Mouse (Mus musculus) lung, postnatal 36 days (tissue): Measurements from ENCODE around the gene Ttc7b.

Experiments
- DNase-seq: peaks from one replicate; pipeline ENCODE4 v3.0.0; 2022; ENCODE audit warnings: mixed read lengths

Ttc7b gene

GRCm38 (mm10) chr12:100483054-100483453 lies 37.6 kb downstream of the Ttc7b start:
- no peak for DNase-seq

DNA sequence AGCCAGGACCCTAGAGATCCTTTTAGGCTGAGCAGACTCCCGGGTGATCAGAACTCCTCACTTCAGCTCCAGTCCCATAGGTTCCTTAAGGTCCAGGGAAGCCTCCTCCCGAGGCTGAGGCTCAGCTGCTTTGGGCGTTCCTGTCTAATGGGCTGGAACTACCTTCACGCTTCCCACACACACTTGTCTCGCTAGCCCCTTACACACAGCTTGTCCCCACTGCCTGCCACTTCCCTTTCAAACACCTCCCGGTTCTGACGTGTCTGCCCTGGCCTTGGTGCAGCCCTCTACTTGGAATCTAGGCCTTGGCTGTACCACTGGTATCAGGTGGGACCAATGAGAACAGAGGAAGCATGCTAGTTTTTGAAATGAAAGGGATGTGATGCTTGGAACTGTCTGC lies 38.4 kb downstream of the Ttc7b start:
- no peak for DNase-seq

- DNase-seq, result no peak
Observed at GRCm38 (mm10) chr12:100481443-100482026, 39.1 kb downstream of the Ttc7b start.

- DNase-seq, result peak; percentile 40
Observed at GRCm38 (mm10) chr12:100480642-100481442, 39.8 kb downstream of the Ttc7b start.

- DNase-seq, result peak; percentile 76
Observed at GRCm38 (mm10) chr12:100479892-100480621, 40.6 kb downstream of the Ttc7b start.

GRCm38 (mm10) chr12:100479270-100479869 lies 41.3 kb downstream of the Ttc7b start:
- no peak for DNase-seq

DNA sequence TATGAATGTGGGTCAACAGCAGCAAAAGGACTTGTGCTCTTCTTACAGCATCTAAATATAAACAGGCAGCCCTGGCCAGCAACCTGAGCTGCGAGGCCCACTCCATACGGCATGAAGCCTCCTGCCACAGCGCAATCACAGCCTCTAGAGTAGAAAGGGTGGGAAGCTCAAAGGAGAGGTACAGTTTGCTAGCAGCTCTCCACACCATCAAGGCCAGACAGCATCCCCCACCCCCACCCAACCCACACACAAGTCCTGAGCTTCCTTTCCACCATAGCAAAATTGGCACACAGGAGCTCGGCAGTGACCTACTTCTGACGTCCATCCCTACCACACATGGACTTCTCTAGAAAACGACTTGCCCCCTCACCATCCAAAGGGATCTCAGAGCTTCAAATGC lies 42.0 kb downstream of the Ttc7b start:
- no peak for DNase-seq

DNA sequence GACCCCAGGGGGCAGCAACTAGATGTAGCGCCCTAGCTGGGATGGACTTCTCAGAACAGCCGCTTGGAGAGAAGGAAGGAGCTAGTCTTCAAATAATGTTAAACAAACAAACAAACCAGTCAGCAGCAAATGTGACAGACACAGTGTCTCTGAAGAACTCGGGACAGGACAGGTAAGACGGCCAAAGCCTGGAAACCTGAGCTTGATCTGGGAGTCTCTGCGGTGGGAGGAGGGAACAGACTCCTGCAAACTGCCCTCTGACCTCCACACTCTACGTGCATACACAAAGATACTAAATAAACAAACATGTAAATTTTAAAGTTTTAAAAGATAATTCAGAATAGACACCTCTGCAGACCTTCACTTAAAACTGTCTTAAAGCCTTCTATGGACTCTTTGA lies 42.5 kb downstream of the Ttc7b start:
- DNase-seq, result no peak

- DNase-seq, result no peak
Observed at GRCm38 (mm10) chr12:100477474-100477873, 43.2 kb downstream of the Ttc7b start.

- no peak for DNase-seq
Observed at GRCm38 (mm10) chr12:100476351-100476750, 44.3 kb downstream of the Ttc7b start.

DNA sequence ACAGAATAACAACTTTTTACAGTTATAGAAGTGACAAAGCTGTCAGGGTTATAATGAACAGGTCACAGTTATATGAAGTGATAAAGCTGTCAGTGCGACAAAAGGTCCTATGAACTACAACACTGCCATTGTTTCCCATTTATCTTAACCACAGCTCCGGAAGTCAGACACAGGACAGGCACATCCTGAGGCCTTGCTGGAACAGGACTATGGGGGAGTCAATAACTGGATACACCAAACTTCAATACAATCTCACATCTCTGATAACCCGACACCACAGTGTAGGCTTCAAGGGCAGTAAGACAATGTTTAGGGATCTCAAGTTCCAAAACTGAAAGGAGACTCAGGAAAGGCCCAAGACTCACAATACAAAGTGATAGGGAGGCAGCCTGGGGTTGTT lies 45.1 kb downstream of the Ttc7b start:
- DNase-seq, result peak; percentile 37

GRCm38 (mm10) chr12:100474661-100475321 lies 45.8 kb downstream of the Ttc7b start:
- DNase-seq, result no peak

DNA sequence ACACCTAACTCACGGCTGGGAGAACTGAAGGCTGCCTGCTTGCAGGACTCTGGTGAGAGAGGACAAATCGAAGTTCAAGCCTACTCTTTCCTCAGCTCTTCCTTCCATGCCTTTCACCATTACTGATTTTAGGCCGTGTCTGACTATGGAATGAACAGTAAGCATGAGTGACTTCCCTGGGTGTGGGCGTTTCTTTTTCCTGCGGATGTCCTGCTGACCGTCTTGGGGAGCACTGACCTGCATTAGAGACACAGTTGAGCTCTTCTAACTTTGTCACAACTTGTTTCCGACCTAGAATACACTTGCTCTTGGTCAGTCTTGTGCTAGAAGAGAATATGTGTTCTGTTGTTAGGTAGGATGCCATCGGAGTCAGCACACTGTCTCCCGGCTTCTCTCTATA lies 50.3 kb downstream of the Ttc7b start:
- peak; percentile 24 for DNase-seq

- no peak for DNase-seq
Observed at GRCm38 (mm10) chr12:100469503-100470293, 50.9 kb downstream of the Ttc7b start.

- DNase-seq, result no peak
Observed at GRCm38 (mm10) chr12:100465101-100465715, 55.4 kb downstream of the Ttc7b start.

- DNase-seq, result no peak
Observed at GRCm38 (mm10) chr12:100457701-100458100, 62.9 kb downstream of the Ttc7b start.

GRCm38 (mm10) chr12:100456257-100456975 lies 64.2 kb downstream of the Ttc7b start:
- no peak for DNase-seq

- peak; percentile 49 for DNase-seq
Observed at GRCm38 (mm10) chr12:100455453-100455852, 65.2 kb downstream of the Ttc7b start.

DNA sequence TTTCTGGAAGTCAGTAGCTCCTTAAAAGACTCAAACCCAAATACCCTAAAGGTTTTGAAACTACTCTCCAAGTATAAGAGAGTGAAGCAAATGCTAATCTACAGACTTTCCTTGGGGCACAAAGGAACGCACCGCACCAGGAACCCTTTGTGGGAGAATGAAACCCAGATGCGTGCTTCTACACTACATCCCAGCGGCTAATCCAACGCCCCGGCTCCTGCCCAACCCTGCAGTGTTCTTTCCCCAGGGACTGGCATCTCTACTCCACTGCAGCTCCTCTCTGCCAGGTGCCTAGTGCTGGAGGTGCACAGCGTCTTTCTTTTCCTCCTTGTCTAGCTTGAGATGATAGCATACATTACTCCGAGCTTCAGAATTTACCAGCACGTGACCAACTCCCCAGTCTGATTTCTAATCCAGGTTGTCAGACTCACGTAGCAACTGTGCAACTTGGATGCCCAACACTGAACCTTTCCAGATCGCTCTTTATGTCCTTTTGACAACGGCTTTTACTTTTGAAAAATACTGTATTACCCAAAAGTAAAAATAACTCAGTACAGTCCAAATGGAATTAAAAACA lies 72.8 kb downstream of the Ttc7b start:
- no peak for DNase-seq

- peak; percentile 21 for DNase-seq
Observed at GRCm38 (mm10) chr12:100447161-100447560, 73.5 kb downstream of the Ttc7b start.
